Mouse (Mus musculus): ENCODE results near the gene Gnl1. TPM values are rescaled to one million over a fixed set of nuclear protein-coding genes. Genes with fewer than 3 reads are reported as not detected.
A peak's percentile ranks its signal among the peaks of the same experiment; 100 is the strongest.

The Gnl1 gene
- polyA plus RNA-seq, 1 experiment from 2014 or later, result 8.8 TPM

DNA sequence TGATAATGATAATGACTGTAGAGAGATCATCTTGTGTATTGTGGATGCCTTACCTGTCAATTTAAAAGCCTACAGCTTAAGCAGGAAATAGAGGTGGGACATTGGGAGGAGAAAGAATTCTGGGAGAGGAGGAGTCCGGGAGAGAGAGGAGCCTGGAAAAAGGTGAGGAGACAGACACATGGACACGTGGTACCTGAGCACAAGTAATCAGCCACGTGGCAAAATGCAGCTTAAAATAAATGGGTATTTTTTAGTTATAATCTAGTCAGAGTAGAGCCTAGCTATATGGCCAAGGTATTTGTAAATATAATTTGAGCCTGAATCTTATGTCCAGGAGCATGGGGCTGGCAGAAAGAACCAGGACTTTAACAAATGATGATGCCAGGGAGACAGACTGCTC is 39.9 kb downstream of the Gnl1 start:
- Histone ChIP-seq H3K4me2 (ENCODE audit: low read depth, low read length) (peak overlapping the region; percentile 76), H3K9ac (ENCODE audit: low read depth, low read length) (peak overlapping the region; percentile 73), H3K4me3 (ENCODE audit: low read depth, low read length) (peak overlapping the region; percentile 65), H3K27me3 (ENCODE audit: control insufficient read depth, insufficient read depth, low read depth, low read length) (no peaks in the 10 kb centered on the region), H3K36me3 (ENCODE audit: control insufficient read depth, insufficient read depth) (peaks cover 28% of the 10 kb centered on the region), H3K4me1 (ENCODE audit: control insufficient read depth, low read depth, low read length) (peaks cover 58% of the 10 kb centered on the region), H3K9me3 (replicated peaks; ENCODE audit: control insufficient read depth, low read length) (no peaks in the 10 kb centered on the region), H3K27ac (ENCODE audit: low read length) (peak overlapping the region; percentile 97)
- WGBS (ENCODE audit: insufficient replicate concordance), result 53% methylated on average over 3 of the region's 3 CpGs
- no peak for ATAC-seq (ENCODE audit: low read depth)

DNA sequence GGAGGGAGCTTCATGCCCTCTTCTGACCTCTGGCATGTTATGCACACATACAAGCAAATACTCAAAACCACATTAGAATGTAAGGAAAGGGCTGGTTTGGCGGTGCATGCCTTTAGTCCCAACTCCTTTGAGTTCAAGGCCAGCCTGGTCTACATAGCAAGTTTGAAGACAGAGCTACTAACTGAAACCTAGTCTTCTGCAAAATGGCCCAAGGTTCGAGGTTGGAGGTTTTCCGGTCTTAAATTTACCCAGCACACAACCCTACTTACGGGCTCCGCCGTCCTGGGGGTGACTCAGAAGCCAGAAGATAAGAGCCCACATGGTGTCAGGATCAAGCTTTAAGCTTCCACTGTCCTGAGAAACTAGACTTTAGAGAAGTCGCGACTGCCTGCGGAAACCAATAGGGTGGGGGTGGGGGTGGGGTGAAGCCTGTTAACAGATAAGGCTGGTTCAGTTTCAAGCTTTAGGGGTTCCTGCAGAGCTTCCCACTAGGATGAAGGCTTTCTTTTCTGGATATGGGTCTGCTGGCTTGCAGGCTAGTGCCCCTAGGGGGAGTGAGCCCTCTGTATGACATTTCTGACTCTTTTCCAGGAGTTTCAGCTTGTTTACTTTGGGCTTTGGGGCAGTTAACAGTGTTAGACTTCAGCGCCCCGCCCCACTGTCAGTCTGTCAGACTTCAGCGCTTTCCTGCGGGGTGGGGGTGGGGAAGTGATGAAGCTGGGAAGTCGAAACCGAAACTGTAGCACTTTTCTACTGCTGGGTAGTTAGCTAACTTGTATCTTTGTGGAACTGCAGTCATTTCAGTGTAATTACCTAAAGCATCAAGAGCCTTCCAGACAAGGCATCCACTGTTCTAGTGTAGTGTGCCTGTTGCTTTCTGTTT is 40.8 kb downstream of the Gnl1 start, which contains the start of gene H2-T24:
Gene H2-T24, minus strand, starts transcription at position 370 of the 883 bp plus-strand sequence.
- peak within 1 kb of the TSS; percentile 73 for H3K9ac ChIP-seq (ENCODE audit: low read depth, low read length)
- no peaks in the 10 kb centered on the region for H3K9me3 ChIP-seq (replicated peaks; ENCODE audit: control insufficient read depth, low read length)
- no peaks in the 10 kb centered on the region for H3K27me3 ChIP-seq (ENCODE audit: control insufficient read depth, insufficient read depth, low read depth, low read length)
- H3K4me3 ChIP-seq (ENCODE audit: low read depth, low read length), result peak within 1 kb of the TSS; percentile 65
- peak within 1 kb of the TSS; percentile 76 for H3K4me2 ChIP-seq (ENCODE audit: low read depth, low read length)
- peak; percentile 86 for ATAC-seq (ENCODE audit: low read depth)
- peaks cover 19% of the 10 kb centered on the region for H3K36me3 ChIP-seq (ENCODE audit: control insufficient read depth, insufficient read depth)
- H3K4me1 ChIP-seq (ENCODE audit: control insufficient read depth, low read depth, low read length), result peaks cover 58% of the 10 kb centered on the region
- H3K27ac ChIP-seq (ENCODE audit: low read length), result peak within 1 kb of the TSS; percentile 97
- WGBS (ENCODE audit: insufficient replicate concordance), result 8% methylated on average over 15 of the region's 15 CpGs

DNA sequence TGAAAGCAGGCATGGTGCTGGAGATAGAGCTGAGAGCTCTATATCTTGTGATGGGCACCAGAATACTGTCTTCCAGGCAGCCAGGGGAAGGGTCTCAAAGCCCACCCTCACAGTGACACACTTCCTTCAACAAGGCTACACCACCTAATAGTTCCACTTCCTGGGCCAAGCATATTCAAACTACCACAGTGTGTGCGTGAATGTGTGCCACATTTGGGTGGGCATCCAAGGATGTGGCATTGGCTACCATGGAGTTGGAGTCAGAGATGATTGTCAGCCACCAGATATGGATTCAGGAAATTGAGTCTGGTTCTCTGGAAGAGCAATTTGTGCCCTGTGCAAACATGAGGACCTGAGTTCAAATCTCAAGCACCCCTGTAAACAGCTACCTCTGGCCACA is 41.7 kb downstream of the Gnl1 start:
- Histone ChIP-seq H3K9ac (ENCODE audit: low read depth, low read length) (no peak overlapping the region), H3K27ac (ENCODE audit: low read length) (peak overlapping the region; percentile 97), H3K4me3 (ENCODE audit: low read depth, low read length) (peak overlapping the region; percentile 65), H3K4me2 (ENCODE audit: low read depth, low read length) (peak overlapping the region; percentile 76), H3K36me3 (ENCODE audit: control insufficient read depth, insufficient read depth) (peaks cover 13% of the 10 kb centered on the region), H3K9me3 (replicated peaks; ENCODE audit: control insufficient read depth, low read length) (no peaks in the 10 kb centered on the region), H3K4me1 (ENCODE audit: control insufficient read depth, low read depth, low read length) (peaks cover 58% of the 10 kb centered on the region), H3K27me3 (ENCODE audit: control insufficient read depth, insufficient read depth, low read depth, low read length) (no peaks in the 10 kb centered on the region)
- ATAC-seq (ENCODE audit: low read depth), result no peak
- 81% methylated on average over 1 of the region's 1 CpGs for WGBS (ENCODE audit: insufficient replicate concordance)

DNA sequence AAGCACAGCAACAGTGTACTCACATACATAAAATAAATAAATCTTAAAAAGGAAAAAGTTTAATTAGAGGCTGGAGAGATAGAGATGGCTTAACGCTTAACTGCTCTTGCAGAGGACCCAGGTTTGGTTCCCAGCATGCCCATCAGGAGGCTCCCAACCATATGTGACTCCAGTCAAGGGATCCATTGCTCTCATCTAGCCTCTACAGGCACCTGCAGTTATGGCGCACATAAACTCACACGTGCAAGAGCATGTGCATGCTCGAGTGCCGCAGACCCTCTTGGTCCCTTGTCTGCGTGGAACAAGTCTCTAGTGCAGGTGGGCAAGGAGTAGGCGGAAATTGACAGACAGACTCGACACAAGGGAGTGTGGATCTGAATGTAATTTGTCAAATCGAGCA is 42.4 kb downstream of the Gnl1 start:
- Histone ChIP-seq H3K9ac (ENCODE audit: low read depth, low read length) (no peak overlapping the region), H3K9me3 (replicated peaks; ENCODE audit: control insufficient read depth, low read length) (no peaks in the 10 kb centered on the region), H3K27me3 (ENCODE audit: control insufficient read depth, insufficient read depth, low read depth, low read length) (no peaks in the 10 kb centered on the region), H3K4me1 (ENCODE audit: control insufficient read depth, low read depth, low read length) (peaks cover 58% of the 10 kb centered on the region), H3K4me2 (ENCODE audit: low read depth, low read length) (no peak overlapping the region), H3K27ac (ENCODE audit: low read length) (no peak overlapping the region), H3K36me3 (ENCODE audit: control insufficient read depth, insufficient read depth) (peaks cover 5% of the 10 kb centered on the region; the same call in 1 of the 2 replicates), H3K4me3 (ENCODE audit: low read depth, low read length) (no peak overlapping the region)
- 79% methylated on average over 9 of the region's 9 CpGs for WGBS (ENCODE audit: insufficient replicate concordance)
- ATAC-seq (ENCODE audit: low read depth), result no peak

DNA sequence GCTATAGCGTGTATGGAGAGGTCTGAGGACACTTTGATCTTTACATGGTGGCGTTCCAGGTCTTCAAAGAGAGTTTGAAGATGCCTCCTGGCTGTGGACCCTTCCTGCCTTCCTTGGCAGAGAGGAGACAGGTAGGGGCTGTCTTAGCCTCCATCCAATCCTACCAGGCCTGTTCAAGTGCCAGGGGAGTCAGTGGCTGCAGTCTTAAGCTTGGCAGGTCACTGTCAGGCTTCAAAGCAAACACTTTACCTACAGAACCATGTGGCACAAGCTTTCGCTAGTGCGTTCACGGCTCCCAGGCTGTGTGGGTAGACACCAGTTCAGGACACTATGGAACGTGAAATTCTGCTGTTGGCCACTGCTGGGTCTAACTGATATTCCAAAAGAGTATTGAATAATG is 43.3 kb downstream of the Gnl1 start:
- H3K4me3 ChIP-seq (ENCODE audit: low read depth, low read length), result no peak overlapping the region
- H3K27me3 ChIP-seq (ENCODE audit: control insufficient read depth, insufficient read depth, low read depth, low read length), result no peaks in the 10 kb centered on the region
- no peak for ATAC-seq (ENCODE audit: low read depth)
- no peak overlapping the region for H3K9ac ChIP-seq (ENCODE audit: low read depth, low read length)
- 0 out of 2 replicates have a peak overlapping the region, but pooled peaks have one; percentile 46 for H3K4me2 ChIP-seq (ENCODE audit: low read depth, low read length)
- WGBS (ENCODE audit: insufficient replicate concordance), result 84% methylated on average over 6 of the region's 6 CpGs
- peaks cover 51% of the 10 kb centered on the region for H3K4me1 ChIP-seq (ENCODE audit: control insufficient read depth, low read depth, low read length)
- peak overlapping the region; percentile 36 for H3K27ac ChIP-seq (ENCODE audit: low read length)
- H3K36me3 ChIP-seq (ENCODE audit: control insufficient read depth, insufficient read depth), result no peaks in the 10 kb centered on the region
- H3K9me3 ChIP-seq (replicated peaks; ENCODE audit: control insufficient read depth, low read length), result no peaks in the 10 kb centered on the region

DNA sequence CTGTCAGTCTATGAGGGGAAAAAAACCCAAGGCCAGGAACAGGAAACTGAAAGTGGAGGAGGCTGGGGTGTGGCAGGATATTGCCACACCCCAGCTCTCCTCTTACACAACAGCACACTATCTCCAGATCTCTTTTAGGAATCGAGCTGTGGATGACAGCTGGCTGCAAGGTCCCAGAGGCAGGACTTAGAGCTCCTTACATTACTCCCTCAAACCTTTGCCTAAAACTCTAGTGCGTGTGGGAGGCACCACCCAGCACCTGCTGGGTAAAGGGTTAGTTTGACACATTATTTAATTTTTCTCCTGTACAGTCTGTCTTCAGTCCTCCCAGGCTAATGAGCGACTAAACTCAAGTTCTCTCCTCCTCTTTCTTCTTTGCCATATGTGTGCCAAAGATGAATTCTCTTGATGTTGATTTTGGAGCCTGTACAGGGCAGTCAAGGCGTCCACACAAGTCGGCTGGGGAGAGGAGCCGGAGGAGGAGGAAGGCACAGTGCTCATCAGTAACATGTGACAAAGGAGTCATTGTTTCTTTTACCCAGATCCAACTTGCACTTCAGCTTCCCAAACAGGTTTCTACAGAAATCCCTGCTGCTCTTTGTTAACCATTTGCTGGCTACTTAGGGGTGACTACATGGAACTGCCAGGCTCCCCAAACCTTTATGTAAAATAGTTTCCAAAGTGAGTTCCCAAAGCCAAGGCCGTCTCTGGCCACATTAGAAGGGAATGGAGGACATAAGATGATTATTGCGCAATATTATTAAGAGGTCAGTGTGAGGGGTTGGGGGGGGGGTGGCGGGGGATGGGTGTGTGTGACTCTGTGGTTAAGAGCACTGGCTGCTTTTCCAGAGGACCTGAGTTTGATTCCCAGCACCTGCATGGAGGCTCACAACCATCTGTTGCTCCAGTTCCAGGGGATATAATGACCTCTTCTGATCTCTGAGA is 44.3 kb downstream of the Gnl1 start:
- 48% methylated on average over 9 of the region's 9 CpGs for WGBS (ENCODE audit: insufficient replicate concordance)
- Histone ChIP-seq H3K27me3 (ENCODE audit: control insufficient read depth, insufficient read depth, low read depth, low read length) (no peaks in the 10 kb centered on the region), H3K4me2 (ENCODE audit: low read depth, low read length) (peak overlapping the region; percentile 46), H3K9ac (ENCODE audit: low read depth, low read length) (peak overlapping the region; percentile 2; the same call in 1 of the 2 replicates), H3K36me3 (ENCODE audit: control insufficient read depth, insufficient read depth) (no peaks in the 10 kb centered on the region), H3K4me3 (ENCODE audit: low read depth, low read length) (peak overlapping the region; percentile 20), H3K9me3 (replicated peaks; ENCODE audit: control insufficient read depth, low read length) (no peaks in the 10 kb centered on the region), H3K27ac (ENCODE audit: low read length) (peak overlapping the region; percentile 66), H3K4me1 (ENCODE audit: control insufficient read depth, low read depth, low read length) (peaks cover 47% of the 10 kb centered on the region)
- peak; percentile 45 for ATAC-seq (ENCODE audit: low read depth)

DNA sequence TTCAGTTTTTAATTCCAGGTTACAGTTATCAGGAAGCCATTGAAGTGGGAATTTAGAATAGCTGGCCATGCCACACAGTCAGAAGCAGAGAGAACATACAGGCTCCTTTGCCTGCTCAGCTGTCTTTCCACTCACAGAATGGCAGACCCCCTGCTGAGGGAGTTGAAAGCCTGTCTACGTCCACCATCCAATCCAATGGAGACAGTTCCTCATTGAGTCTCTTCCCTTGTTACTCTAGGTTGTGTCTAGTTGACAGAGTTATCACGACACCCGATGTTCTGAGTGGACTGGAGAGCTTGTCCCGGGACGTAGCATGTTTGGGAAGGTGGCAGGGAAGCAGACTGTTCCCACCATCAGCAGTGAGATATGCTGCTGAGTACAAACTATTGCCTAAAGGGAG is 45.5 kb downstream of the Gnl1 start:
- Histone ChIP-seq H3K4me1 (ENCODE audit: control insufficient read depth, low read depth, low read length) (peaks cover 42% of the 10 kb centered on the region), H3K27me3 (ENCODE audit: control insufficient read depth, insufficient read depth, low read depth, low read length) (no peaks in the 10 kb centered on the region), H3K4me2 (ENCODE audit: low read depth, low read length) (no peak overlapping the region), H3K27ac (ENCODE audit: low read length) (0 out of 2 replicates have a peak overlapping the region, but pooled peaks have one; percentile 5), H3K4me3 (ENCODE audit: low read depth, low read length) (no peak overlapping the region), H3K9ac (ENCODE audit: low read depth, low read length) (no peak overlapping the region), H3K36me3 (ENCODE audit: control insufficient read depth, insufficient read depth) (no peaks in the 10 kb centered on the region), H3K9me3 (replicated peaks; ENCODE audit: control insufficient read depth, low read length) (no peaks in the 10 kb centered on the region)
- WGBS (ENCODE audit: insufficient replicate concordance), result 62% methylated on average over 5 of the region's 5 CpGs
- ATAC-seq (ENCODE audit: low read depth), result no peak

DNA sequence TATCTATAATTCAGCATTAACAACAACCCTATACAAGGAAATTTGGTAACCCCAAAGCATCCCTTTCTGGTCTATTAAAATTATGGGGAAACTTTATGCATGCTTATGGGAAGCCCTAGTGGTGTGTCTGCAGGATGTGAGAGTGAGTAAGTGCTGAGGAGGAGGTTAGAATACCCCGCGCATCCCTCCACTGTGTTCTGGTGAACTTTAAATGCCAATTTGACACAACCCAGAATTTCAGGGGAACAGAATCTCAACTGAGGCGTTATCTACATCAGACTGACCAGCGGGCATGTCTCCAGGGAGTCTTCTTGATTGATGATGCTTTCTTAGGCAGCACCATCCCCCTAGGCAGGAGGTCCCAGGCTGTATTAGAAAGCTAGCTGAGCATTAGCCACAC is 46.2 kb downstream of the Gnl1 start:
- Histone ChIP-seq H3K9ac (ENCODE audit: low read depth, low read length) (no peak overlapping the region), H3K27me3 (ENCODE audit: control insufficient read depth, insufficient read depth, low read depth, low read length) (no peaks in the 10 kb centered on the region), H3K36me3 (ENCODE audit: control insufficient read depth, insufficient read depth) (no peaks in the 10 kb centered on the region), H3K27ac (ENCODE audit: low read length) (no peak overlapping the region), H3K4me2 (ENCODE audit: low read depth, low read length) (no peak overlapping the region), H3K9me3 (replicated peaks; ENCODE audit: control insufficient read depth, low read length) (no peaks in the 10 kb centered on the region), H3K4me1 (ENCODE audit: control insufficient read depth, low read depth, low read length) (peaks cover 42% of the 10 kb centered on the region), H3K4me3 (ENCODE audit: low read depth, low read length) (no peak overlapping the region)
- 69% methylated on average over 4 of the region's 4 CpGs for whole genome bisulfite sequencing (ENCODE audit: insufficient replicate concordance)
- no peak for ATAC-seq (ENCODE audit: low read depth)
